Mouse (Mus musculus): Measurements from ENCODE around the gene Lca5. TPM values are rescaled to one million over a fixed set of nuclear protein-coding genes. Genes with fewer than 3 reads are reported as not detected.

Gene Lca5
- total and polyA plus RNA-seq, 3 experiments: 0.33 to 5.6 (median 4.1) TPM

Other genes with a start within 250 kb of the Lca5 start
- 10 to 100 TPM; 16.1 to 20.2 TPM for gene Sh3bgrl2, start 107.2 kb upstream of the Lca5 start, total RNA-seq (2021)
- gene Sh3bgrl2, start 107.2 kb upstream of the Lca5 start, polyA plus RNA-seq (2012; rRNA removed): 1.5 and 1.6 TPM in 2 replicates